Mouse (Mus musculus) MEL (cell line): ENCODE data around the gene Sgsm1. TPM values are rescaled to one million over a fixed set of nuclear protein-coding genes. Genes with fewer than 3 reads are reported as not detected.

Source experiments
- DNase-seq: peaks from one replicate; pipeline ENCODE4 v3.0.0; 2011; ENCODE audit warnings: low read depth, low spot score
- H3K27ac ChIP-seq: 2 replicates; pipeline ENCODE4 v1.5.1; 2012; ENCODE audit warnings: low read depth, mild to moderate bottlenecking, control low read depth, low read length, moderate library complexity; ENCODE audit not compliant: control insufficient read depth
- H3K27me3 ChIP-seq, 2 experiments: fragments of 150-350 bp in 1 of 2; sonication (generic) in 1 of 2; 2 replicates each; pipeline ENCODE4 v1.6.1; 2012; ENCODE audit warnings: low read length in 2 of 2, mild to moderate bottlenecking in 2 of 2, improper control_type of control experiment in 1 of 2, moderate library complexity in 1 of 2; ENCODE audit not compliant: insufficient read depth in 2 of 2, control insufficient read depth in 1 of 2
- H3K36me3 ChIP-seq, 2 experiments: 2 replicates each; pipeline ENCODE4 v1.6.1; 2012 to 2014; ENCODE audit warnings: low read length in 2 of 2, improper control_type of control experiment in 1 of 2, inconsistent platforms in 1 of 2, mild to moderate bottlenecking in 1 of 2; ENCODE audit not compliant: insufficient read depth in 2 of 2, control insufficient read depth in 1 of 2
- H3K4me1 ChIP-seq, 2 experiments: fragments of 150-350 bp in 1 of 2; sonication (generic) in 1 of 2; 2 replicates each; pipeline ENCODE4 v1.6.1; 2012; ENCODE audit warnings: low read length in 2 of 2, improper control_type of control experiment in 1 of 2, mild to moderate bottlenecking in 1 of 2; ENCODE audit not compliant: insufficient read depth in 2 of 2, control insufficient read depth in 1 of 2
- H3K4me3 ChIP-seq, 2 experiments: fragments of 150-350 bp in 1 of 2; sonication (generic) in 1 of 2; 2 replicates each; pipeline ENCODE4 v1.5.1; 2012; ENCODE audit warnings: low read depth in 2 of 2, low read length in 2 of 2, mild to moderate bottlenecking in 2 of 2, moderate library complexity in 2 of 2, control low read depth in 1 of 2, improper control_type of control experiment in 1 of 2; ENCODE audit not compliant: control insufficient read depth in 1 of 2, insufficient read depth in 1 of 2
- H3K79me2 ChIP-seq: 2 replicates; pipeline ENCODE4 v1.6.1; 2012; ENCODE audit warnings: mild to moderate bottlenecking, low read length, moderate library complexity; ENCODE audit not compliant: control insufficient read depth, poor library complexity, insufficient read depth
- H3K9ac ChIP-seq: 2 replicates; pipeline ENCODE4 v1.6.1; 2012; ENCODE audit warnings: low read depth, mild to moderate bottlenecking, control low read depth, low read length, moderate library complexity; ENCODE audit not compliant: control insufficient read depth, poor library complexity, severe bottlenecking
- H3K9me3 ChIP-seq: fragments of 150-350 bp; sonication (generic); replicated peaks from 2 replicates; pipeline ENCODE4 v1.6.1; 2012; ENCODE audit warnings: mild to moderate bottlenecking, low read length, improper control_type of control experiment, moderate library complexity; ENCODE audit not compliant: insufficient read depth
- CHD1 ChIP-seq: IDR thresholded peaks from 2 replicates; pipeline ENCODE4 v1.6.1; 2012; ENCODE audit warnings: low read depth, mild to moderate bottlenecking, inconsistent platforms, low read length, improper control_type of control experiment
- CTCF ChIP-seq, 3 experiments: IDR thresholded peaks in 2 of 3; conservative IDR thresholded peaks in 1 of 3; 2 replicates each; pipeline ENCODE4 v1.5.1; 2011 to 2012; ENCODE audit warnings: low read length in 3 of 3, low read depth in 2 of 3, mild to moderate bottlenecking in 2 of 3, improper control_type of control experiment in 1 of 3, inconsistent platforms in 1 of 3, mixed read lengths in 1 of 3, moderate library complexity in 1 of 3; ENCODE audit not compliant: control insufficient read depth in 1 of 3, insufficient read depth in 1 of 3, poor library complexity in 1 of 3, severe bottlenecking in 1 of 3
- E2F4 ChIP-seq: IDR thresholded peaks from 2 replicates; pipeline ENCODE4 v1.6.1; 2011; ENCODE audit warnings: low read depth, low read length, improper control_type of control experiment, borderline replicate concordance
- ELF1 ChIP-seq: IDR thresholded peaks from 2 replicates; pipeline ENCODE4 v1.6.1; 2014; ENCODE audit warnings: low read depth, mild to moderate bottlenecking, inconsistent platforms, low read length, improper control_type of control experiment, moderate library complexity
- JUND ChIP-seq: IDR thresholded peaks from 2 replicates; pipeline ENCODE4 v1.6.1; 2011; ENCODE audit warnings: low read depth, mild to moderate bottlenecking, improper control_type of control experiment, low read length
- KAT2A ChIP-seq: conservative IDR thresholded peaks from 2 replicates; pipeline ENCODE4 v1.6.1; 2012; ENCODE audit warnings: low read depth, low read length, improper control_type of control experiment, inconsistent platforms
- MAZ ChIP-seq: IDR thresholded peaks from 2 replicates; pipeline ENCODE4 v1.6.1; 2012; ENCODE audit warnings: low read depth, mild to moderate bottlenecking, inconsistent platforms, low read length, improper control_type of control experiment
- MYB ChIP-seq: IDR thresholded peaks from 2 replicates; pipeline ENCODE4 v1.6.1; 2011; ENCODE audit warnings: mild to moderate bottlenecking, low read depth, low read length, improper control_type of control experiment
- MYC ChIP-seq: IDR thresholded peaks from 2 replicates; pipeline ENCODE4 v1.6.1; 2011; ENCODE audit warnings: low read depth, mild to moderate bottlenecking, low read length, improper control_type of control experiment, moderate library complexity
- NELFE ChIP-seq: IDR thresholded peaks from 2 replicates; pipeline ENCODE4 v1.6.1; 2011; ENCODE audit warnings: low read depth, low read length, improper control_type of control experiment
- NRF1 ChIP-seq: IDR thresholded peaks from 2 replicates; pipeline ENCODE4 v1.6.1; 2014; ENCODE audit warnings: low read depth, mild to moderate bottlenecking, inconsistent platforms, low read length, improper control_type of control experiment, moderate library complexity; ENCODE audit not compliant: poor library complexity, insufficient read depth, severe bottlenecking
- POLR2AphosphoS2 ChIP-seq: IDR thresholded peaks from 2 replicates; pipeline ENCODE4 v1.6.1; 2011; ENCODE audit warnings: low read length, improper control_type of control experiment
- POLR2AphosphoS5 ChIP-seq: IDR thresholded peaks from 2 replicates; pipeline ENCODE4 v1.6.1; 2012; ENCODE audit warnings: low read depth, borderline replicate concordance, mild to moderate bottlenecking, inconsistent platforms, low read length, moderate library complexity, mixed read lengths
- RAD21 ChIP-seq: IDR thresholded peaks from 2 replicates; pipeline ENCODE4 v1.6.1; 2011; ENCODE audit warnings: mild to moderate bottlenecking, low read depth, low read length, improper control_type of control experiment
- RCOR1 ChIP-seq: IDR thresholded peaks from 2 replicates; pipeline ENCODE4 v1.6.1; 2012; ENCODE audit warnings: low read depth, mild to moderate bottlenecking, inconsistent platforms, low read length, improper control_type of control experiment
- SIN3A ChIP-seq: IDR thresholded peaks from 2 replicates; pipeline ENCODE4 v1.6.1; 2012; ENCODE audit warnings: low read length, improper control_type of control experiment, inconsistent platforms
- TBP ChIP-seq: IDR thresholded peaks from 2 replicates; pipeline ENCODE4 v1.8.0; 2011; ENCODE audit warnings: low read depth, low read length, improper control_type of control experiment
- UBTF ChIP-seq: IDR thresholded peaks from 2 replicates; pipeline ENCODE4 v1.6.1; 2012; ENCODE audit warnings: low read depth, mild to moderate bottlenecking, inconsistent platforms, low read length, improper control_type of control experiment, moderate library complexity, borderline replicate concordance; ENCODE audit not compliant: insufficient read depth
- ZC3H11A ChIP-seq: IDR thresholded peaks from 2 replicates; pipeline ENCODE4 v1.6.1; 2012; ENCODE audit warnings: low read depth, mild to moderate bottlenecking, inconsistent platforms, low read length, improper control_type of control experiment
- ZMIZ1 ChIP-seq: IDR thresholded peaks from 2 replicates; pipeline ENCODE4 v1.6.1; 2012; ENCODE audit warnings: low read depth, mild to moderate bottlenecking, inconsistent platforms, low read length, improper control_type of control experiment, moderate library complexity
- polyA plus RNA-seq, 2 experiments: library from polyadenylated mRNA; stranded (reverse) in 1 of 2; unstranded in 1 of 2; fragments of >175 nt in 1 of 2; fragments of >200 nt in 1 of 2; gene quantifications; 2 replicates each; pipeline versions ENCODE4 v1.2.1 to v1.2.4; 2012; ENCODE audit warnings: low replicate concordance in 2 of 2, low read depth in 1 of 2; ENCODE audit not compliant: insufficient read length in 2 of 2, insufficient read depth in 1 of 2, missing spikeins in 1 of 2
- total RNA-seq: library from RNA; depleted of rRNA; stranded (reverse); fragments of 300-350 nt; gene quantifications from 2 replicates; pipeline ENCODE4 v1.2.3, GENCODE M21; 2012

Gene Sgsm1
- total and polyA plus RNA-seq, 3 experiments, result not detected

- Histone ChIP-seq H3K27ac (no peak overlapping the region), H3K4me3 (no peak overlapping the region), H3K9me3 (no peaks in the 10 kb centered on the region), H3K27me3 (no peaks in the 10 kb centered on the region), H3K4me1 (no peaks in the 10 kb centered on the region), H3K9ac (no peak overlapping the region), H3K79me2 (no peaks in the 10 kb centered on the region), H3K36me3 (no peaks in the 10 kb centered on the region)
- TF ChIP-seq RAD21, result no peak
- no peak for TF ChIP-seq CTCF (IDR thresholded peaks at IDR 0.05 in 2 of 3, conservative IDR thresholded peaks at IDR 0.05 in 1 of 3; ENCODE audit: control insufficient read depth in 1 of 3, insufficient read depth in 1 of 3, low read depth in 2 of 3, low read length in 3 of 3, poor library complexity in 1 of 3, severe bottlenecking in 1 of 3)
- TF ChIP-seq UBTF, result no peak
- no peak for TF ChIP-seq POLR2AphosphoS2
- TF ChIP-seq KAT2A, result no peak
- no peak for TF ChIP-seq MAZ
- TF ChIP-seq TBP, result no peak
- no peak for TF ChIP-seq MYC
- no peak for TF ChIP-seq RCOR1
- no peak for TF ChIP-seq NELFE
- no peak for TF ChIP-seq E2F4
- DNase-seq, result no peak
These were observed 26.9 kb downstream of the Sgsm1 start for GRCm38 (mm10) chr5:113283726-113284125.

GRCm38 (mm10) chr5:113281557-113281956 lies 29.0 kb downstream of the Sgsm1 start:
- Histone ChIP-seq H3K4me3 (no peak overlapping the region), H3K9me3 (no peaks in the 10 kb centered on the region), H3K79me2 (no peaks in the 10 kb centered on the region), H3K4me1 (no peaks in the 10 kb centered on the region), H3K36me3 (no peaks in the 10 kb centered on the region), H3K9ac (no peak overlapping the region), H3K27me3 (no peaks in the 10 kb centered on the region), H3K27ac (no peak overlapping the region)
- TF ChIP-seq ZMIZ1, result no peak
- no peak for TF ChIP-seq MYB
- TF ChIP-seq CHD1, result no peak
- no peak for TF ChIP-seq E2F4
- TF ChIP-seq ZC3H11A, result no peak
- no peak for TF ChIP-seq NELFE
- TF ChIP-seq SIN3A, result no peak
- no peak for TF ChIP-seq TBP
- no peak for TF ChIP-seq NRF1
- TF ChIP-seq ELF1, result no peak
- no peak for TF ChIP-seq JUND
- no peak for TF ChIP-seq MAZ
- no peak for TF ChIP-seq POLR2AphosphoS5
- no peak for TF ChIP-seq KAT2A
- no peak for DNase-seq
